Mouse (Mus musculus) bone marrow, adult 2 months (tissue): ENCODE results near the gene Chd9. TPM values are rescaled to one million over a fixed set of nuclear protein-coding genes. Genes with fewer than 3 reads are reported as not detected.

Experiments used
- H3K27ac ChIP-seq: fragments of 200-500 bp; 2 replicates; pipeline ENCODE4 v1.5.1; 2012; ENCODE audit warnings: low read depth, mild to moderate bottlenecking, control low read depth, inconsistent platforms, low read length; ENCODE audit not compliant: control insufficient read depth, poor library complexity, insufficient read depth
- H3K4me1 ChIP-seq: fragments of 200-500 bp; 2 replicates; pipeline ENCODE4 v1.6.1; 2011; ENCODE audit warnings: low read length; ENCODE audit not compliant: control insufficient read depth, insufficient read depth
- H3K4me3 ChIP-seq: fragments of 200-500 bp; replicated peaks from 2 replicates; pipeline ENCODE3; 2011; ENCODE audit warnings: mild to moderate bottlenecking, low read depth, low read length, control low read depth; ENCODE audit not compliant: control insufficient read depth
- CTCF ChIP-seq: fragments of 200-500 bp; IDR thresholded peaks from 2 replicates; pipeline ENCODE4 v1.5.1; 2011; ENCODE audit warnings: low read length, control low read depth; ENCODE audit not compliant: control insufficient read depth, insufficient read depth
- POLR2A ChIP-seq: fragments of 200-500 bp; IDR thresholded peaks from 2 replicates; pipeline ENCODE4 v1.6.1; 2011; ENCODE audit warnings: low read depth, mild to moderate bottlenecking, control low read depth, low read length, borderline replicate concordance; ENCODE audit not compliant: control insufficient read depth
- WGBS: fragments of 180-500 bp; shearing (Covaris S2); methylation state at CpG from one replicate; pipeline ENCODE4 v1.1.7; 2018; 5-methylcytosine and 5-hydroxymethylcytosine counted together
- polyA plus RNA-seq: library from polyadenylated mRNA; stranded (reverse); fragments of >200 nt; gene quantifications from 2 replicates; pipeline ENCODE4 v1.2.4, GENCODE M21; 2011; ENCODE audit warnings: low replicate concordance; ENCODE audit not compliant: missing spikeins, insufficient read depth, insufficient read length

Chd9 gene
- polyA plus RNA-seq, 1 experiment = 60.6 TPM

DNA sequence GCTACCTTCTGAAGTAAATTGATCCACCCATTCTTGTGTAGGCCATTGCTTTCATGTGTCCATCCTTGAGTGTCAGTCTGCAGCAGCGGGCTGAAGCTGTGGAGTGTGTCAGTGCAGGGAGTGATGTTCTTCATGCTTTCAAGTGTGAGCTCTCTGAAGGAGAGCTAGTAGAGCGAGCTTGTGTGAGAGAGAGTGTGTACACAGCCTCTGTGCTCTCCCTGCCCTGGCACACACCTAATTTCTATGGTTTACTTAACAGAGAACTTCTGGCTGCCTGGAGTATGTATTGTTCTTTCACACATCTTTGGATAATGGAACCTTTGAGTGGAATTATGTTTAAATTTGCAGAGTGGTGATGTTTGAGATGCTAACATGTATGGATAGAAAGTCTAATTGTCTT is 261.4 kb downstream of the Chd9 start:
- Histone ChIP-seq H3K4me3 (no peak overlapping the region), H3K4me1 (no peaks in the 10 kb centered on the region; the same call in 1 of the 2 replicates), H3K27ac (no peak overlapping the region)
- TF ChIP-seq CTCF (no peak), POLR2A (no peak)
- 89% methylated on average over 2 of the region's 2 CpGs for WGBS

DNA sequence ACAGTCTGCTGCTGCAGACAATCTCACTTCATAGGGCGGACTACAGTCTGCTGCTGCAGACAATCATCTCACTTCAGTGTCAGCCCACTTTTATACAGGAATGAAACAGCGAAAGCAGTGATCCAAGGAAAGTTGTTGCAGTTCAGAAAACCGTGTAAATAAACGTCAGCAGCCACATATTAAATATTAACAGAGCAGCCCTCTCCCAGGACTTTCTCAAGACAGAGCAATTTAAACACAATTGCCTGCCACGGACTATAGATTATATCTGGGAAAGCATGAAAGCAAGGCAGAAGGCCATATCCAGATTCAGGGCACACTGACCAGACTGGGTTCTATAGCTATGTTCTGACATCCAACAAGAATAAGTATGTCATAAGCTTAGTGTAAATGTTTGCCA is 266.0 kb downstream of the Chd9 start:
- Histone ChIP-seq H3K4me1 (no peaks in the 10 kb centered on the region), H3K27ac (no peak overlapping the region), H3K4me3 (no peak overlapping the region)
- WGBS = 92% methylated on average over 5 of the region's 5 CpGs
- no peak for TF ChIP-seq POLR2A
- TF ChIP-seq CTCF = no peak

DNA sequence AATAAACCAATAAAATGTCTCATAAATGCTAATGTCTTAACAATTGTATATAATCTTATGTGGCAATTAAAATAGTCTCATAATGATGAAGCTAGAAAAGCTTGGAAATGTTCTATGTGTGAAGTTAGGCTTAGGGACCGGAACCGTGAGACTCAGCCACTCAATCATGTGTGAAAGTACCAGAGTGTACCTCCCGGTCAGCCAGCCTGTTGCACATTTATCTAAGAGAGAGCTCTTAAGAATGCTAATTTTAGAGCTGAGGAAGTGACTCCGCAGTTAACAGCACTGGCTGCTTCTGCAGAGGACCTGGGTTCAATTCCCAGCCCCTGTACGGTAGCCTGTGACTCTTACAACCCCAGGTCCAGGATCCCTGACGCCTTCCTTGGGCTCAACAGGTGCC is 270.0 kb downstream of the Chd9 start:
- no peak for TF ChIP-seq CTCF
- TF ChIP-seq POLR2A = no peak
- WGBS = 94% methylated on average over 6 of the region's 6 CpGs
- Histone ChIP-seq H3K4me3 (no peak overlapping the region), H3K27ac (no peak overlapping the region), H3K4me1 (no peaks in the 10 kb centered on the region)

Other genes with a start within 250 kb of the Chd9 start
- 1.3 and 1.6 TPM in 2 replicates for gene Gm19935, start 11.0 kb upstream of the Chd9 start, polyA plus RNA-seq
- 8.2 and 17.0 TPM in 2 replicates for gene Rbl2, start 241.7 kb downstream of the Chd9 start, polyA plus RNA-seq